Mouse (Mus musculus) stomach, postnatal 0 days (tissue): ENCODE measurements at regions not wholly inside any gene's neighbourhood (a gene's known extent, or its start where the extent isn't known, plus 50 kb on each side); places are given as distances from the start of the nearest gene placed in this dataset.

Experiments used
- CTCF ChIP-seq: IDR thresholded peaks from 2 replicates; pipeline ENCODE4 v1.5.1; 2016; ENCODE audit warnings: antibody characterized with exemption, low read depth, mild to moderate bottlenecking, moderate library complexity
- EP300 ChIP-seq: optimal IDR thresholded peaks from 2 replicates; pipeline ENCODE3; 2016; ENCODE audit warnings: antibody characterized with exemption

GRCm38 (mm10) chr3:52895751-52896150 is 121.3 kb downstream of the Cog6 start:
- no peak for TF ChIP-seq CTCF
- TF ChIP-seq EP300: no peak
